Mouse (Mus musculus): ENCODE measurements around the gene Map3k5. TPM values are rescaled to one million over a fixed set of nuclear protein-coding genes. Genes with fewer than 3 reads are reported as not detected.

Gene Map3k5
- polyA plus RNA-seq, 1 experiment, result 4.0 TPM

DNA sequence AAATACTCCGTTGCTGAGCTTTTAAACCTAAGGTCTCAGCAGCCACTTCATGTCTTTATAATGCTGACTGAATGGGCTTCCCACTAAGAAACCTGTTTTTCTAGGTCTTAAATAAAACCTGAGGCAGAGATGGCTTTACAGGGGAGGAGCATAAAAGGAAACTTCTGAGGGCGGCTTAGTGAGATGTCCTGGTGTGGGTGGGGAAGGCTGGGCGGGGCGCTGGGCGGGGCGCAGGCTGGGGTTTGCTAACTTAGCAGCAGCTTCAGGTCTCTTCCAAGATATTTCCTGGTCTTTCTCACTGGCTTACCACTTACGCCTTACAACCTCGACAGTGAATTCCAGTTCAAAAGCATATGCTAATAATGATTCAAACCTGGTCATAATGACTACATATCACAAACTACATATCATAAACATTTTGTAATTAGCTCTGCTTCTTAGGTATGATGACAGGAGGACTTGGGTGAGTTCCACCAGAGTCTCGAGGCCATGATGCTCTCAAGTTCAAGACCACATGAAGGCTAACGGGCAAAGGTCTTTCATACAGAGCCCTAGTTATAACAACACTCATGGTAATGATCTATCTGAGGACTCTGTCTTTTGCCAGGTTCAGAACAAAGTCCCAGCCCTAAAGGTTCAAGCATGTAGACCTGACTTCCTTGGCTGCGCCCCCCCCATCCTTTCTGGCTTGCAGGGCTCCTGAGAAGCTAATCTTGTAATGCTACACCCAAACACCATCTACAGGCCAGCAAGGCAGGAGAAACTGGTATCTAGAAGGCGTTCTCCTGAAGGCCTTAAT lies 244.7 kb downstream of the Map3k5 start:
- 76% methylated on average over 12 of the region's 12 CpGs for WGBS
- TF ChIP-seq POLR2A (IDR thresholded peaks at IDR 0.05; ENCODE audit: low read depth, low read length), result no peak
- no peak for TF ChIP-seq CTCF (IDR thresholded peaks at IDR 0.05; ENCODE audit: extremely low read depth, insufficient read depth, insufficient read length, insufficient replicate concordance)
- DNase-seq (ENCODE audit: low read depth in 1 of 2, low spot score in 2 of 2), result no peak
- Histone ChIP-seq H3K4me1 (ENCODE audit: control insufficient read depth, insufficient read depth, insufficient read length) (no peaks in the 10 kb centered on the region), H3K27ac (ENCODE audit: insufficient read depth, low read length) (no peak overlapping the region), H3K4me3 (ENCODE audit: extremely low read depth, insufficient read depth, insufficient read length) (no peak overlapping the region), H3K36me3 (ENCODE audit: control insufficient read depth, insufficient read depth, low read length) (no peaks in the 10 kb centered on the region), H3K27me3 (ENCODE audit: control insufficient read depth, insufficient read depth, low read length) (no peaks in the 10 kb centered on the region)

- Histone ChIP-seq H3K36me3 (ENCODE audit: control insufficient read depth, insufficient read depth, low read length) (no peaks in the 10 kb centered on the region), H3K27ac (ENCODE audit: insufficient read depth, low read length) (no peak overlapping the region), H3K4me1 (ENCODE audit: control insufficient read depth, insufficient read depth, insufficient read length) (no peaks in the 10 kb centered on the region), H3K4me3 (ENCODE audit: extremely low read depth, insufficient read depth, insufficient read length) (no peak overlapping the region), H3K27me3 (ENCODE audit: control insufficient read depth, insufficient read depth, low read length) (no peaks in the 10 kb centered on the region)
- WGBS, result 22% methylated on average over 10 of the region's 10 CpGs
- TF ChIP-seq POLR2A (IDR thresholded peaks at IDR 0.05; ENCODE audit: low read depth, low read length) (no peak), CTCF (IDR thresholded peaks at IDR 0.05; ENCODE audit: extremely low read depth, insufficient read depth, insufficient read length, insufficient replicate concordance) (no peak)
- DNase-seq (ENCODE audit: low read depth in 1 of 2, low spot score in 2 of 2), result no peak
Observed at GRCm38 (mm10) chr10:20181198-20181597, 246.9 kb downstream of the Map3k5 start.

- no peak overlapping the region for H3K27ac ChIP-seq (ENCODE audit: insufficient read depth, low read length)
- WGBS, result 30% methylated on average over 11 of the region's 11 CpGs
- H3K27me3 ChIP-seq (ENCODE audit: control insufficient read depth, insufficient read depth, low read length), result no peaks in the 10 kb centered on the region
- no peaks in the 10 kb centered on the region for H3K4me1 ChIP-seq (ENCODE audit: control insufficient read depth, insufficient read depth, insufficient read length)
- no peak for TF ChIP-seq CTCF (IDR thresholded peaks at IDR 0.05; ENCODE audit: extremely low read depth, insufficient read depth, insufficient read length, insufficient replicate concordance)
- H3K4me3 ChIP-seq (ENCODE audit: extremely low read depth, insufficient read depth, insufficient read length), result no peak overlapping the region
- DNase-seq (ENCODE audit: low read depth in 1 of 2, low spot score in 2 of 2), result no peak
- H3K36me3 ChIP-seq (ENCODE audit: control insufficient read depth, insufficient read depth, low read length), result no peaks in the 10 kb centered on the region
Observed at GRCm38 (mm10) chr10:20181680-20182399, 247.6 kb downstream of the Map3k5 start.

GRCm38 (mm10) chr10:20184326-20184725 lies 250.1 kb downstream of the Map3k5 start:
- no peak for TF ChIP-seq POLR2A (IDR thresholded peaks at IDR 0.05; ENCODE audit: low read depth, low read length)
- TF ChIP-seq CTCF (IDR thresholded peaks at IDR 0.05; ENCODE audit: extremely low read depth, insufficient read depth, insufficient read length, insufficient replicate concordance), result no peak
- Histone ChIP-seq H3K27me3 (ENCODE audit: control insufficient read depth, insufficient read depth, low read length) (no peaks in the 10 kb centered on the region), H3K27ac (ENCODE audit: insufficient read depth, low read length) (no peak overlapping the region), H3K4me1 (ENCODE audit: control insufficient read depth, insufficient read depth, insufficient read length) (no peaks in the 10 kb centered on the region), H3K36me3 (ENCODE audit: control insufficient read depth, insufficient read depth, low read length) (no peaks in the 10 kb centered on the region), H3K4me3 (ENCODE audit: extremely low read depth, insufficient read depth, insufficient read length) (no peak overlapping the region)
- DNase-seq (ENCODE audit: low read depth in 1 of 2, low spot score in 2 of 2), result no peak
- WGBS, result 68% methylated on average over 4 of the region's 4 CpGs

DNA sequence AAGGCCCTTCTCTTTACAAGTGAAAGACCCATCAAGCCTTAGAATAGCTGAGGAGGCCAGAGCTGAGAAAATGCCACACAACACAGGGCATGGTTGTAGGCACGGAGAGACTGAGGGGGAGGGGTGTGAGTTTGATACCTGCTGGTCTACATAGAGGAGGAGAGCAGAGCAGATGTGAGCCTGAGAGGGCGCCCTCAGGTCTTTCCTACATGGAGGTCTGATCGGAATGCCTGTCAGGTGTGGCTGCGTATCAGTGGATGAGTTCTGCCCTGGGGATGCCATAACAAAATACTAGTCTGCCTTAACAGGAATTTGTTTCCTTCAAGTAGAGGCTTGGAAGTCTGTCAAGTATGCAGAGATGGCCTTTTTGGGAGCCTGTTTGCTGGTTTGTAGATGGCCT lies 251.0 kb downstream of the Map3k5 start:
- Histone ChIP-seq H3K4me1 (ENCODE audit: control insufficient read depth, insufficient read depth, insufficient read length) (no peaks in the 10 kb centered on the region), H3K27me3 (ENCODE audit: control insufficient read depth, insufficient read depth, low read length) (no peaks in the 10 kb centered on the region), H3K27ac (ENCODE audit: insufficient read depth, low read length) (no peak overlapping the region), H3K4me3 (ENCODE audit: extremely low read depth, insufficient read depth, insufficient read length) (no peak overlapping the region), H3K36me3 (ENCODE audit: control insufficient read depth, insufficient read depth, low read length) (no peaks in the 10 kb centered on the region)
- no peak for TF ChIP-seq POLR2A (IDR thresholded peaks at IDR 0.05; ENCODE audit: low read depth, low read length)
- no peak for TF ChIP-seq CTCF (IDR thresholded peaks at IDR 0.05; ENCODE audit: extremely low read depth, insufficient read depth, insufficient read length, insufficient replicate concordance)
- DNase-seq (ENCODE audit: low read depth in 1 of 2, low spot score in 2 of 2), result no peak
- 94% methylated on average over 4 of the region's 4 CpGs for WGBS

DNA sequence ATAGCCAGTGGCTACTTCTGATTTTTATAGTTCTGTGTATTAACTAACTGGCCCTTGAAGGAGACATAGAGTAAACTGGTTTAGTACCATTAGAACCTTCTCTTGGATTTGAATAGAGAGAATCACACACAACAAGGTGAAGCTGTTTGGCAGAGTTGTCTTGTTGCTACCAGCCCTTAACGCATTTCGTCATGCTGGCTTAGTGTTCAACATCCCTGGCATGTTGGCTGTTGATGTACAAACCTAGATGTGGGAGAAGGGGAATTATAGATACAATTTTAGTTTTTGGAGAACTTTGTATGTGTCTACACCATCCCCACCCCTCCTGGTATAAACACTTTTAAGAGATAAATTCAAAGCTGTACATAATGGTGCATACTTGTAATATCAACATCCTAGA lies 251.5 kb downstream of the Map3k5 start:
- no peaks in the 10 kb centered on the region for H3K27me3 ChIP-seq (ENCODE audit: control insufficient read depth, insufficient read depth, low read length)
- no peaks in the 10 kb centered on the region for H3K36me3 ChIP-seq (ENCODE audit: control insufficient read depth, insufficient read depth, low read length)
- H3K4me1 ChIP-seq (ENCODE audit: control insufficient read depth, insufficient read depth, insufficient read length), result no peaks in the 10 kb centered on the region
- 90% methylated on average over 2 of the region's 2 CpGs for WGBS
- DNase-seq (ENCODE audit: low read depth in 1 of 2, low spot score in 2 of 2), result no peak
- TF ChIP-seq CTCF (IDR thresholded peaks at IDR 0.05; ENCODE audit: extremely low read depth, insufficient read depth, insufficient read length, insufficient replicate concordance), result no peak
- TF ChIP-seq POLR2A (IDR thresholded peaks at IDR 0.05; ENCODE audit: low read depth, low read length), result no peak
- H3K27ac ChIP-seq (ENCODE audit: insufficient read depth, low read length), result no peak overlapping the region
- H3K4me3 ChIP-seq (ENCODE audit: extremely low read depth, insufficient read depth, insufficient read length), result no peak overlapping the region

DNA sequence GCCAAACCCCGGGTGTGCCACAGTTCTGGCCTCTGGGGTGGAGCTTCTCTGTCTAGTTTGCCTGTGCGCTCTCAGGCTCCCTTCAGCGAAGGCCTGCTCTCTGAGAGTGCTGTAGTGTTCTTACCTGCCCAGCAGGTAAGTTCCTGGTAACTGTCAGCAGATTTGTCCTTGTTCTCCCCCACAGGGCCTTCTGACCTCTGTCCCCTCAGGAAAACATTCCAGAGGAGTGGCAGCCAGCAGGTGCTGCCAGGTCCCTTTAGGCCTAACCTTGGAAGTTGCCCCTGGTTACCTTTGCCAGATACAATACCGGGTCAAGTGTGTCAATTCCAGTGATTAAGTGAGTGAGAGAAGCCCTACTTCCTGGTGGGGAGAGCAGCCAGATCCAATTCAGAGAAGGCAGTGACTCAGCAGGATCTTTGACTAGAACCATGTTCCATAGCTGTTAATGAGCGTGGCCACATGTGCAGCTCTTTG lies 252.6 kb downstream of the Map3k5 start:
- 76% methylated on average over 5 of the region's 5 CpGs for whole genome bisulfite sequencing
- H3K4me3 ChIP-seq (ENCODE audit: extremely low read depth, insufficient read depth, insufficient read length), result no peak overlapping the region
- TF ChIP-seq CTCF (IDR thresholded peaks at IDR 0.05; ENCODE audit: extremely low read depth, insufficient read depth, insufficient read length, insufficient replicate concordance), result no peak
- TF ChIP-seq POLR2A (IDR thresholded peaks at IDR 0.05; ENCODE audit: low read depth, low read length), result no peak
- no peak overlapping the region for H3K27ac ChIP-seq (ENCODE audit: insufficient read depth, low read length)
- no peaks in the 10 kb centered on the region for H3K36me3 ChIP-seq (ENCODE audit: control insufficient read depth, insufficient read depth, low read length)
- DNase-seq (ENCODE audit: low read depth in 1 of 2, low spot score in 2 of 2), result no peak
- no peaks in the 10 kb centered on the region for H3K4me1 ChIP-seq (ENCODE audit: control insufficient read depth, insufficient read depth, insufficient read length)
- H3K27me3 ChIP-seq (ENCODE audit: control insufficient read depth, insufficient read depth, low read length), result no peaks in the 10 kb centered on the region

Measured in spleen, adult 2 months (tissue).